Mouse (Mus musculus): Measurements from ENCODE around the gene Tmtc2. TPM values are rescaled to one million over a fixed set of nuclear protein-coding genes. Genes with fewer than 3 reads are reported as not detected.
A peak's percentile ranks its signal among the peaks of the same experiment; 100 is the strongest.

The Tmtc2 gene
- total and polyA plus RNA-seq, 2 experiments from 2014 or later = 1.5 to 4.5 TPM

GRCm38 (mm10) chr10:105405856-105406527 lies 168.3 kb downstream of the Tmtc2 start:
- ATAC-seq (ENCODE audit: insufficient read depth, low read depth) = no peak
- Histone ChIP-seq H3K36me3 (replicated peaks; ENCODE audit: control insufficient read depth, insufficient read depth, low read length) (no peaks in the 10 kb centered on the region), H3K4me1 (ENCODE audit: control insufficient read depth, insufficient read depth) (no peaks in the 10 kb centered on the region), H3K9ac (replicated peaks; ENCODE audit: low read depth, low read length) (no peak overlapping the region), H3K9me3 (replicated peaks; ENCODE audit: control insufficient read depth, low read length) (no peaks in the 10 kb centered on the region), H3K4me2 (ENCODE audit: low read depth, low read length) (no peak overlapping the region), H3K4me3 (ENCODE audit: low read depth, low read length) (no peak overlapping the region), H3K27ac (ENCODE audit: low read depth) (no peak overlapping the region), H3K27me3 (ENCODE audit: control insufficient read depth, insufficient read depth, low read length) (no peaks in the 10 kb centered on the region)
- TF ChIP-seq EP300 (IDR thresholded peaks at IDR 0.05; ENCODE audit: low read depth) = no peak
- TF ChIP-seq CTCF (IDR thresholded peaks at IDR 0.05; ENCODE audit: low read depth) = no peak
- WGBS = 91% methylated on average over 4 of the region's 4 CpGs
- DNase-seq (ENCODE audit: low spot score) = no peak

GRCm38 (mm10) chr10:105403931-105404330 lies 170.3 kb downstream of the Tmtc2 start:
- 58% methylated on average over 3 of the region's 3 CpGs for WGBS

DNA sequence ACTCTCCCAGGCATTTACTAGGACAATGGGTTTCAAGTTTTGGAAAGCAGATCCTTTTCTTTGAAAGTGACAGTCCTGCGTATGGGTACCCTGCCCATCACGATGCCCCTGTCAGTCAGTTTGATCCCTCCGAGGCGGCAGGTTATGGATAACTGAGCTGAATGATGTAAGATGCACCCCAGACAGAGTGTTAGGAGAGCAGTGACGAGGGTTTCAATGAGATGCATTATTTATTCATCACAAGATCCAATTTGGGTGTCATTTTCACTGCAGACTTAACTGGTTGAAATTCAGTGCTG lies 171.8 kb downstream of the Tmtc2 start:
- no peak for DNase-seq (ENCODE audit: low spot score)
- Histone ChIP-seq H3K4me2 (ENCODE audit: low read depth, low read length) (no peak overlapping the region), H3K9ac (replicated peaks; ENCODE audit: low read depth, low read length) (no peak overlapping the region), H3K9me3 (replicated peaks; ENCODE audit: control insufficient read depth, low read length) (no peaks in the 10 kb centered on the region), H3K4me3 (ENCODE audit: low read depth, low read length) (no peak overlapping the region), H3K27ac (ENCODE audit: low read depth) (no peak overlapping the region), H3K4me1 (ENCODE audit: control insufficient read depth, insufficient read depth) (no peaks in the 10 kb centered on the region), H3K27me3 (ENCODE audit: control insufficient read depth, insufficient read depth, low read length) (no peaks in the 10 kb centered on the region), H3K36me3 (replicated peaks; ENCODE audit: control insufficient read depth, insufficient read depth, low read length) (no peaks in the 10 kb centered on the region)
- TF ChIP-seq CTCF (IDR thresholded peaks at IDR 0.05; ENCODE audit: low read depth) (no peak), EP300 (IDR thresholded peaks at IDR 0.05; ENCODE audit: low read depth) (no peak)
- ATAC-seq (ENCODE audit: insufficient read depth, low read depth) = no peak
- WGBS = 80% methylated on average over 5 of the region's 5 CpGs

More at GRCm38 (mm10) chr10:105403931-105404330, 170.3 kb downstream of the Tmtc2 start:
- Histone ChIP-seq H3K9ac (replicated peaks; ENCODE audit: low read depth, low read length) (no peak overlapping the region), H3K27me3 (ENCODE audit: control insufficient read depth, insufficient read depth, low read length) (no peaks in the 10 kb centered on the region), H3K9me3 (replicated peaks; ENCODE audit: control insufficient read depth, low read length) (no peaks in the 10 kb centered on the region), H3K4me3 (ENCODE audit: low read depth, low read length) (no peak overlapping the region), H3K27ac (ENCODE audit: low read depth) (no peak overlapping the region), H3K36me3 (replicated peaks; ENCODE audit: control insufficient read depth, insufficient read depth, low read length) (no peaks in the 10 kb centered on the region), H3K4me1 (ENCODE audit: control insufficient read depth, insufficient read depth) (no peaks in the 10 kb centered on the region), H3K4me2 (ENCODE audit: low read depth, low read length) (no peak overlapping the region)
- ATAC-seq (ENCODE audit: insufficient read depth, low read depth) = no peak
- DNase-seq (ENCODE audit: low spot score) = no peak
- TF ChIP-seq EP300 (IDR thresholded peaks at IDR 0.05; ENCODE audit: low read depth) (no peak), CTCF (IDR thresholded peaks at IDR 0.05; ENCODE audit: low read depth) (no peak)

DNA sequence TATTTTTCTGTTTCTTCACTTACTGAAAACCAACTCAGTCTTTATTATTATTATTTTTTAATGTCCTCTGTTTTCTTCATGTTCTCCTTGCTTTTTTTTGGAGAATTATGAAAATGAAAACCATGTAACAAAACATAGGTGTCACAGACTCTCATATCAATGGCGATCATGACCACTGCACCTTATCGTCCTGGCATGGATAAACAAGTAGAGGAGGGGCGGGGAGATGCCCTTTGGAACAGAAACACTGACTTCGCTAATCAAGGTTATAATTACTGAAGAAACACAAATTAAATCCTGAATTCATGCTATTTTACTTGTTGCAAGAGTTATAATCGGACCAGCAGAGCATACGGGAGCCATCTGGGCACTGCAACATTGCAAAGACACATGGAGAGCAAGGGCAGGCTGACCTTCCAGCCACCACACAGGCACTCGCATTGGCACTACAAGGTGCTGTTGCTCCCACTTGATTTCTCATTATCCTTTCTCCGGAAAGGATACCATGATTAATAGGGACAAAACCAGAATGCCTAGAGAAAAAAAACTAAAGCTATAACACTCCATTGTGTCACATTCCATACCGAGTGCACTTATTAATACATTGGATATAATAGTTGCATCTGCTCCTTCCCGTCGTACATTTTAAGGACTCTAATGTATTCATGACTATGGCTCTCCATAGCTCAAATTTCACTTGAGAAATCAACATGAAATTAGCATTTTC lies 172.3 kb downstream of the Tmtc2 start:
- H3K27me3 ChIP-seq (ENCODE audit: control insufficient read depth, insufficient read depth, low read length) = no peaks in the 10 kb centered on the region
- no peak overlapping the region for H3K9ac ChIP-seq (replicated peaks; ENCODE audit: low read depth, low read length)
- 74% methylated on average over 11 of the region's 11 CpGs for WGBS
- ATAC-seq (ENCODE audit: insufficient read depth, low read depth) = no peak
- no peaks in the 10 kb centered on the region for H3K36me3 ChIP-seq (replicated peaks; ENCODE audit: control insufficient read depth, insufficient read depth, low read length)
- H3K27ac ChIP-seq (ENCODE audit: low read depth) = no peak overlapping the region
- TF ChIP-seq EP300 (IDR thresholded peaks at IDR 0.05; ENCODE audit: low read depth) = no peak
- H3K4me3 ChIP-seq (ENCODE audit: low read depth, low read length) = no peak overlapping the region
- H3K4me1 ChIP-seq (ENCODE audit: control insufficient read depth, insufficient read depth) = no peaks in the 10 kb centered on the region
- no peak overlapping the region for H3K4me2 ChIP-seq (ENCODE audit: low read depth, low read length)
- H3K9me3 ChIP-seq (replicated peaks; ENCODE audit: control insufficient read depth, low read length) = no peaks in the 10 kb centered on the region
- no peak for DNase-seq (ENCODE audit: low spot score)

DNA sequence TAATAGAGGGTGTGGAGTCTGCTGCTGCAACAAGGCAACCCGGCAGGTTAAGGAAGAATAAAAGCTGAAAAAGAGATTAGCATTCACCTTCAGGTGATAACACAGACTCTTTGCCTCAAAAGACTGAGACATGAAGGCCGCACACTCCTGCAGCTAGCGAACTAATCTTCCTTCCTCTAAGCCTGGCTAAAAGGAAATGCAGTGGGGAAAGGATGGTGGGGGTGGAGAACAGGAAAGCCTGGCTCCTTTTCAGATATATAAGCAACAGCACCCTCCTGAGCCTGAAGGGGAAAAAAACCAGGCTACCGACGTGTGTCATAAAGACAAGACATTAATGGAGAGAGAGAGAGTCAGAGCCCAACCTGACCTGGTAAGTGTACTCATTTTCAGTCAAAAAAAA lies 174.9 kb downstream of the Tmtc2 start:
- H3K4me2 ChIP-seq (ENCODE audit: low read depth, low read length) = no peak overlapping the region
- no peaks in the 10 kb centered on the region for H3K4me1 ChIP-seq (ENCODE audit: control insufficient read depth, insufficient read depth)
- H3K27me3 ChIP-seq (ENCODE audit: control insufficient read depth, insufficient read depth, low read length) = no peaks in the 10 kb centered on the region
- no peak for ATAC-seq (ENCODE audit: insufficient read depth, low read depth)
- 39% methylated on average over 5 of the region's 5 CpGs for WGBS
- no peak overlapping the region for H3K9ac ChIP-seq (replicated peaks; ENCODE audit: low read depth, low read length)
- H3K27ac ChIP-seq (ENCODE audit: low read depth) = no peak overlapping the region
- 0 out of 2 replicates have a peak, but pooled peaks cover under 1% of the 10 kb centered on the region for H3K9me3 ChIP-seq (replicated peaks; ENCODE audit: control insufficient read depth, low read length)
- H3K4me3 ChIP-seq (ENCODE audit: low read depth, low read length) = no peak overlapping the region
- TF ChIP-seq CTCF (IDR thresholded peaks at IDR 0.05; ENCODE audit: low read depth) (no peak), EP300 (IDR thresholded peaks at IDR 0.05; ENCODE audit: low read depth) (no peak)
- H3K36me3 ChIP-seq (replicated peaks; ENCODE audit: control insufficient read depth, insufficient read depth, low read length) = no peaks in the 10 kb centered on the region
- DNase-seq (ENCODE audit: low spot score) = peak; percentile 16
